Mouse (Mus musculus): ENCODE measurements around the gene Fam178b.

GRCm38 (mm10) chr1:36587860-36588259 is 95.1 kb downstream of the Fam178b start:
- TF ChIP-seq CTCF (conservative IDR thresholded peaks at IDR 0.05; ENCODE audit: low read length) (no peak), POU5F1 (IDR thresholded peaks at IDR 0.05; ENCODE audit: borderline replicate concordance, low read length) (no peak), NANOG (IDR thresholded peaks at IDR 0.05; ENCODE audit: borderline replicate concordance, low read length) (no peak)

All from E14TG2a.4 (cell line).